Mouse (Mus musculus): Measurements from ENCODE around the gene Hrg. TPM values are rescaled to one million over a fixed set of nuclear protein-coding genes. Genes with fewer than 3 reads are reported as not detected.
"Not testable (repeated sequence)": the region's sequence is repeated elsewhere in the genome, so short reads cannot be mapped to it uniquely, and the experiment has no call there.

Gene Hrg
- total and polyA plus RNA-seq, 2 experiments from 2014 or later: not detected

DNA sequence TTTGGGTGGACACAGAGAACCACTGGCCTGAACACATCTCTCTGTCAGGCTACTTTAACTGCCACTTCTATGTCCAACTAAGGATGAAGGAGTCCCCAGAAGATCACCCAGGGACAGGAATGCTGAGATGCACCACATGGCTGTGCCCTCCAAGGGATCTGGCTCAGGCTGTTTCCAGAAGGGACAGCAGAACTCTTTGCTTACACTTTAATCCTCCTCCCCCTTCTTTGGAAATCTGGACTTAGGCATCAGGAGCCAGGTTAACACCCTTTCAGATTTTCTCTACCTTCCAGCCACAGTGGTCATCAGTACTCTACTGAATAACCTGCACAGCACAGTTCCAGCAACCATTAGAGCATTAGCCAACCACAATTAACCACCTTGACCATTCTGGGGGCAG is 12.4 kb downstream of the Hrg start:
- Histone ChIP-seq H3K36me3 (replicated peaks; ENCODE audit: control insufficient read depth, insufficient read depth, low read length) (no peaks in the 10 kb centered on the region), H3K27me3 (ENCODE audit: control insufficient read depth, insufficient read depth, low read length) (no peaks in the 10 kb centered on the region), H3K4me3 (ENCODE audit: low read depth, low read length) (no peak overlapping the region), H3K4me2 (ENCODE audit: low read depth, low read length) (no peak overlapping the region), H3K9ac (replicated peaks; ENCODE audit: low read depth, low read length) (no peak overlapping the region), H3K4me1 (ENCODE audit: control insufficient read depth, insufficient read depth) (no peaks in the 10 kb centered on the region), H3K27ac (ENCODE audit: low read depth) (no peak overlapping the region), H3K9me3 (replicated peaks; ENCODE audit: control insufficient read depth, low read length) (no peaks in the 10 kb centered on the region)
- DNase-seq (ENCODE audit: low spot score): no peak
- ATAC-seq (ENCODE audit: insufficient read depth, low read depth): no peak
- TF ChIP-seq CTCF (IDR thresholded peaks at IDR 0.05; ENCODE audit: low read depth) (no peak), EP300 (IDR thresholded peaks at IDR 0.05; ENCODE audit: low read depth) (no peak)

DNA sequence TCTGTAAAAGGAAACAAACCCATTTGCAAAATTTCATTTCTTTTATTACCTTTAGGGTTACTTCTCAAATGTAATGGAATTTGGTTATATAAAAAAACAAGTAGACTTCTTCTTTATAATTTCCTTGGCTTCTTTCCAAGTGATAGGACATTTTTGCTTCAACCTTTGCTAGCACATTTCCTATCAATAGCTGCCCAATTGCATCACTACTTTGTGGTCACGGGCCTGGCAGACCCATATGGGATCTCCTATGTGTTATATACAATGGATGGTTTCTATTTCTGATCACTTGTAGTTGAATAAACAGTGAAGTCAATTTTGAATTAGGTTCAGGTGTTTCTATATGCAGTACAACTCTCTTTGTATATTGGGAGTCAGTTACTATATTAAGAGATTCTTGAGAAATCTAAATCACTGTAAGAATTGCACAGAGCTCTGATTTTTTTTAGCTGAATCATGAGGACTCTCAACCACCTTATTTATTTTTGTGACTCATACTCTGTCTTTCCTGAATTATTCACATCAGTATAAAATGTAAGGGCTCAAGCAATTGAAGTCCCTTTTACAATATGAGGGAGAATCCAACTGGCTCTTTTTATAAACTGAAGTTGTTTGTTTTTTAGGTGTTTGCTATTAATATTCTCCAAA is 16.6 kb downstream of the Hrg start:
- Histone ChIP-seq H3K27ac (ENCODE audit: low read depth) (no peak overlapping the region), H3K4me1 (ENCODE audit: control insufficient read depth, insufficient read depth) (no peaks in the 10 kb centered on the region), H3K27me3 (ENCODE audit: control insufficient read depth, insufficient read depth, low read length) (no peaks in the 10 kb centered on the region), H3K4me3 (ENCODE audit: low read depth, low read length) (no peak overlapping the region), H3K4me2 (ENCODE audit: low read depth, low read length) (no peak overlapping the region), H3K9me3 (replicated peaks; ENCODE audit: control insufficient read depth, low read length) (no peaks in the 10 kb centered on the region), H3K9ac (replicated peaks; ENCODE audit: low read depth, low read length) (no peak overlapping the region), H3K36me3 (replicated peaks; ENCODE audit: control insufficient read depth, insufficient read depth, low read length) (no peaks in the 10 kb centered on the region)
- 54% methylated on average over 1 of the region's 1 CpGs for WGBS
- ATAC-seq (ENCODE audit: insufficient read depth, low read depth) (no peak), DNase-seq (ENCODE audit: low spot score) (no peak)
- no peak for TF ChIP-seq EP300 (IDR thresholded peaks at IDR 0.05; ENCODE audit: low read depth)

DNA sequence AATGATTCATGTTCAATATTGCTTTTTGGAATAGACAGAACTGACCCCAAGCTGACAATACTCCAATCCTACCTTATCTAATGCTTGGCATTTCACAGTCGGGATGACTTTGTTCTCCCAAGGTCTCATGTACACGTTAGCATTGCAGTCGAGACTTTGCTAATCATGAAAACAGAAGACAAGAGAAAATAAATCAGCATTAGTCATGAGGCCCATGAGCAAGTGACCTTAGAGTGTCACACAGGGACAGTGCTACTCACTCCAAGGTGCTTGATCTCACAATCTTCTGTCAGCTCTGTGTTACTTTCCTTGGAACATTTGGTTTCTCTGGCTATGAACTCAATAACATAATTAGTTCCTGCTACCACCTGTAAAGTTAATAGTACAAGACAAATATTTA is 46.1 kb downstream of the Hrg start:
- not testable (repeated sequence) for H3K4me2 ChIP-seq (ENCODE audit: low read depth, low read length); H3K4me3 ChIP-seq (ENCODE audit: low read depth, low read length); H3K4me1 ChIP-seq (ENCODE audit: control insufficient read depth, insufficient read depth); H3K27me3 ChIP-seq (ENCODE audit: control insufficient read depth, insufficient read depth, low read length); H3K27ac ChIP-seq (ENCODE audit: low read depth); ATAC-seq (ENCODE audit: insufficient read depth, low read depth); H3K9me3 ChIP-seq (replicated peaks; ENCODE audit: control insufficient read depth, low read length); H3K9ac ChIP-seq (replicated peaks; ENCODE audit: low read depth, low read length); DNase-seq (ENCODE audit: low spot score); H3K36me3 ChIP-seq (replicated peaks; ENCODE audit: control insufficient read depth, insufficient read depth, low read length)
- WGBS: 55% methylated on average over 3 of the region's 3 CpGs

Other genes with a start within 250 kb of the Hrg start
- gene Crygs, start 139.5 kb upstream of the Hrg start, total RNA-seq (2014; rRNA removed; ENCODE audit: low replicate concordance): not detected in 2 replicates
- gene Crygs, start 139.5 kb upstream of the Hrg start, polyA plus RNA-seq (2015; fragmentation: Nextera tagmentation; extraction: Ambion mirVana): not detected in 2 replicates
- 13.4 and 15.3 TPM in 2 replicates for gene Tbccd1, start 93.4 kb upstream of the Hrg start, total RNA-seq (2014; rRNA removed; ENCODE audit: low replicate concordance)
- gene Tbccd1, start 93.4 kb upstream of the Hrg start, polyA plus RNA-seq (2015; fragmentation: Nextera tagmentation; extraction: Ambion mirVana): 13.6 and 14.1 TPM in 2 replicates
- 27.7 and 43.8 TPM in 2 replicates for gene Dnajb11, start 93.2 kb upstream of the Hrg start, total RNA-seq (2014; rRNA removed; ENCODE audit: low replicate concordance)
- gene Dnajb11, start 93.2 kb upstream of the Hrg start, polyA plus RNA-seq (2015; fragmentation: Nextera tagmentation; extraction: Ambion mirVana): 56.2 and 59.2 TPM in 2 replicates
- 43.4 and 62.1 TPM in 2 replicates for gene Ahsg, start 59.8 kb upstream of the Hrg start, total RNA-seq (2014; rRNA removed; ENCODE audit: low replicate concordance)
- 11.1 and 13.0 TPM in 2 replicates for gene Ahsg, start 59.8 kb upstream of the Hrg start, polyA plus RNA-seq (2015; fragmentation: Nextera tagmentation; extraction: Ambion mirVana)
- not detected in 2 replicates for gene Fetub, start 32.7 kb upstream of the Hrg start, total RNA-seq (2014; rRNA removed; ENCODE audit: low replicate concordance)
- gene Fetub, start 32.7 kb upstream of the Hrg start, polyA plus RNA-seq (2015; fragmentation: Nextera tagmentation; extraction: Ambion mirVana): 0.30 TPM in 1 of 2 replicates, not detected in the other
- not detected in 2 replicates for gene Kng2, start 78.4 kb downstream of the Hrg start, total RNA-seq (2014; rRNA removed; ENCODE audit: low replicate concordance)
- 0.15 TPM in 1 of 2 replicates, not detected in the other for gene Kng2, start 78.4 kb downstream of the Hrg start, polyA plus RNA-seq (2015; fragmentation: Nextera tagmentation; extraction: Ambion mirVana)
- 0.46 and 1.3 TPM in 2 replicates for gene Kng1, start 106.8 kb downstream of the Hrg start, total RNA-seq (2014; rRNA removed; ENCODE audit: low replicate concordance)
- 0.18 and 0.26 TPM in 2 replicates for gene Kng1, start 106.8 kb downstream of the Hrg start, polyA plus RNA-seq (2015; fragmentation: Nextera tagmentation; extraction: Ambion mirVana)
- 229 and 270 TPM in 2 replicates for gene Eif4a2, start 156.4 kb downstream of the Hrg start, total RNA-seq (2014; rRNA removed; ENCODE audit: low replicate concordance)
- 97.3 and 106 TPM in 2 replicates for gene Eif4a2, start 156.4 kb downstream of the Hrg start, polyA plus RNA-seq (2015; fragmentation: Nextera tagmentation; extraction: Ambion mirVana)
- gene Rfc4, start 176.7 kb downstream of the Hrg start, total RNA-seq (2014; rRNA removed; ENCODE audit: low replicate concordance): 16.8 and 27.9 TPM in 2 replicates
- gene Rfc4, start 176.7 kb downstream of the Hrg start, polyA plus RNA-seq (2015; fragmentation: Nextera tagmentation; extraction: Ambion mirVana): 38.1 and 40.6 TPM in 2 replicates
- 0.73 TPM in 1 of 2 replicates, not detected in the other for gene Adipoq, start 195.5 kb downstream of the Hrg start, total RNA-seq (2014; rRNA removed; ENCODE audit: low replicate concordance)
- 0.20 and 1.0 TPM in 2 replicates for gene Adipoq, start 195.5 kb downstream of the Hrg start, polyA plus RNA-seq (2015; fragmentation: Nextera tagmentation; extraction: Ambion mirVana)

All from heart, postnatal 0 days (tissue).